Mouse (Mus musculus) cerebellum, adult 9-10 months (tissue): Measurements from ENCODE around the gene Cx3cr1.

Experiments used
- DNase-seq: peaks from one replicate; pipeline ENCODE4 v3.0.0; 2022

Cx3cr1 gene

GRCm38 (mm10) chr9:120081967-120082366, 12.3 kb upstream of the Cx3cr1 start:
- DNase-seq = no peak

GRCm38 (mm10) chr9:120081247-120081646, 11.6 kb upstream of the Cx3cr1 start:
- DNase-seq = no peak

- DNase-seq = no peak
These were observed 10.9 kb upstream of the Cx3cr1 start for GRCm38 (mm10) chr9:120080546-120081108.

GRCm38 (mm10) chr9:120079901-120080300, 10.2 kb upstream of the Cx3cr1 start:
- DNase-seq = no peak

GRCm38 (mm10) chr9:120078241-120078640, 8.6 kb upstream of the Cx3cr1 start:
- no peak for DNase-seq

- DNase-seq = no peak
These were observed 4.8 kb upstream of the Cx3cr1 start for GRCm38 (mm10) chr9:120074516-120074915.

- peak; percentile 85 for DNase-seq
These were observed 3.5 kb upstream of the Cx3cr1 start for GRCm38 (mm10) chr9:120073169-120073568.

- DNase-seq = no peak
These were observed 1.6 kb upstream of the Cx3cr1 start for GRCm38 (mm10) chr9:120071251-120071650.

- DNase-seq = no peak
These were observed 1.6 kb downstream of the Cx3cr1 start for GRCm38 (mm10) chr9:120068047-120068446.

GRCm38 (mm10) chr9:120067609-120068008, 2.1 kb downstream of the Cx3cr1 start:
- no peak for DNase-seq

GRCm38 (mm10) chr9:120064317-120064716, 5.4 kb downstream of the Cx3cr1 start:
- no peak for DNase-seq

- no peak for DNase-seq
These were observed 10.9 kb downstream of the Cx3cr1 start for GRCm38 (mm10) chr9:120058730-120059129.

GRCm38 (mm10) chr9:120056201-120056600, 13.5 kb downstream of the Cx3cr1 start:
- DNase-seq = no peak

GRCm38 (mm10) chr9:120054545-120055277, 15.0 kb downstream of the Cx3cr1 start:
- DNase-seq = no peak

GRCm38 (mm10) chr9:120049407-120049806, 20.3 kb downstream of the Cx3cr1 start:
- DNase-seq = no peak

GRCm38 (mm10) chr9:120048495-120048894, 21.2 kb downstream of the Cx3cr1 start:
- no peak for DNase-seq

GRCm38 (mm10) chr9:120043115-120043514, 26.6 kb downstream of the Cx3cr1 start:
- no peak for DNase-seq

- no peak for DNase-seq
These were observed 32.3 kb downstream of the Cx3cr1 start for GRCm38 (mm10) chr9:120037414-120037813.

- DNase-seq = no peak
These were observed 35.3 kb downstream of the Cx3cr1 start for GRCm38 (mm10) chr9:120034375-120034774.

- DNase-seq = no peak
These were observed 37.0 kb downstream of the Cx3cr1 start for GRCm38 (mm10) chr9:120032710-120033109.

GRCm38 (mm10) chr9:120030421-120030820, 39.3 kb downstream of the Cx3cr1 start:
- no peak for DNase-seq

GRCm38 (mm10) chr9:120029880-120030279, 39.8 kb downstream of the Cx3cr1 start:
- DNase-seq = no peak

- DNase-seq = peak; percentile 81
These were observed 42.1 kb downstream of the Cx3cr1 start for GRCm38 (mm10) chr9:120027401-120028151.

- no peak for DNase-seq
These were observed 45.1 kb downstream of the Cx3cr1 start for GRCm38 (mm10) chr9:120024625-120025024.
